Mouse (Mus musculus) limb, embryonic 11.5 days (tissue): ENCODE measurements at regions not wholly inside any gene's neighbourhood (a gene's known extent, or its start where the extent isn't known, plus 50 kb on each side); places are given as distances from the start of the nearest gene placed in this dataset.

Source experiments
- ATAC-seq: fragments of 200-750 bp; cut with Nextera tagmentation; 2 replicates; pipeline ENCODE4 v1.8.0; 2017; ENCODE audit warnings: low read depth; ENCODE audit not compliant: insufficient number of reproducible peaks, low FRiP score, low TSS enrichment
- DNase-seq: peaks from one replicate; pipeline ENCODE4 v3.0.0-alpha.2; 2015; ENCODE audit warnings: low spot score
- H3K27ac ChIP-seq: fragments of 300-500 bp; sonication (generic); replicated peaks from 2 replicates; pipeline ENCODE4 v1.5.1; 2014; ENCODE audit warnings: low read depth, mild to moderate bottlenecking, low read length
- H3K27me3 ChIP-seq: fragments of 300-500 bp; sonication (generic); 2 replicates; pipeline ENCODE4 v1.6.1; 2014; ENCODE audit warnings: mild to moderate bottlenecking, low read length, mixed read lengths; ENCODE audit not compliant: control insufficient read depth, insufficient read depth
- H3K36me3 ChIP-seq: fragments of 300-500 bp; sonication (generic); 2 replicates; pipeline ENCODE4 v1.6.1; 2014; ENCODE audit warnings: mild to moderate bottlenecking, low read length, moderate library complexity, mixed read lengths; ENCODE audit not compliant: control insufficient read depth, insufficient read depth
- H3K4me1 ChIP-seq: fragments of 300-500 bp; sonication (generic); 2 replicates; pipeline ENCODE4 v1.6.1; 2014; ENCODE audit warnings: low read length, mixed read lengths; ENCODE audit not compliant: control insufficient read depth, insufficient read depth
- H3K4me2 ChIP-seq: fragments of 300-500 bp; sonication (generic); 2 replicates; pipeline ENCODE4 v1.6.1; 2014; ENCODE audit warnings: low read depth, mild to moderate bottlenecking, moderate library complexity; ENCODE audit not compliant: severe bottlenecking
- H3K4me3 ChIP-seq: fragments of 300-500 bp; sonication (generic); 2 replicates; pipeline ENCODE4 v1.5.1; 2014; ENCODE audit warnings: low read depth, low read length
- H3K9ac ChIP-seq: fragments of 300-500 bp; sonication (generic); 2 replicates; pipeline ENCODE4 v1.6.1; 2014; ENCODE audit warnings: mild to moderate bottlenecking, low read length
- H3K9me3 ChIP-seq: fragments of 300-500 bp; sonication (generic); 2 replicates; pipeline ENCODE4 v1.6.1; 2016; ENCODE audit warnings: low read length; ENCODE audit not compliant: control insufficient read depth
- WGBS: fragments of 180-500 bp; shearing (Covaris S2); extraction: QIAGEN DNeasy Blood & Tissue Kit; methylation state at CpG from one replicate; pipeline ENCODE4 v1.1.7; 2014; 5-methylcytosine and 5-hydroxymethylcytosine counted together

- no peak for ATAC-seq
- no peaks in the 10 kb centered on the region for H3K9me3 ChIP-seq
- no peak overlapping the region for H3K27ac ChIP-seq
- no peak overlapping the region for H3K4me2 ChIP-seq
- DNase-seq, result no peak
- 50% methylated on average over 2 of the region's 2 CpGs for WGBS
- no peak overlapping the region for H3K9ac ChIP-seq
- H3K36me3 ChIP-seq, result no peaks in the 10 kb centered on the region
- no peak overlapping the region for H3K4me3 ChIP-seq
- H3K27me3 ChIP-seq, result no peaks in the 10 kb centered on the region
- no peaks in the 10 kb centered on the region for H3K4me1 ChIP-seq
Observed at GRCm38 (mm10) chr16:87083505-87083904, 270.5 kb upstream of the N6amt1 start.

DNA sequence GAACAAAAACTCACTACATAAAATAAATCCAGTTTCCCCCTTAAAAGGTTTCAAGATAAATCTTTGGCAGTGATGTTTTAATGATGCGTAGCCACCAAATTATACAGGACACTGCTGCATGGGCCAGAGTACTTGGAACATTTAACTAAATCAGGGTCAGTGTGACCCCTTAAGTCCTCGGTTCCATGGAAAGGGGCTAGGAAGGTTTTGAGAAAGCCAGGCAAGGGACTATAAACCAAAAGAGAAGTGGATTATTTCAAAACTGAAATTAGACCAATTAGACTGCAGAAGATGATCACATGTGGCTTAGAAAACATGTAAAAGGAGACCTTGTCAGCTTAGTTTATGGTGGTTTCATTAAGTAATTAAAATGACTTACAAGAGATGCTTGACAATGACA, 276.6 kb upstream of the N6amt1 start:
- ATAC-seq (no peak), DNase-seq (no peak)
- 80% methylated on average over 2 of the region's 2 CpGs for WGBS
- H3K36me3 ChIP-seq, result no peaks in the 10 kb centered on the region
- H3K27ac ChIP-seq, result no peak overlapping the region
- H3K4me3 ChIP-seq, result no peak overlapping the region
- no peak overlapping the region for H3K4me2 ChIP-seq
- no peak overlapping the region for H3K9ac ChIP-seq
- H3K27me3 ChIP-seq, result no peaks in the 10 kb centered on the region
- H3K9me3 ChIP-seq, result no peaks in the 10 kb centered on the region
- H3K4me1 ChIP-seq, result no peaks in the 10 kb centered on the region

DNA sequence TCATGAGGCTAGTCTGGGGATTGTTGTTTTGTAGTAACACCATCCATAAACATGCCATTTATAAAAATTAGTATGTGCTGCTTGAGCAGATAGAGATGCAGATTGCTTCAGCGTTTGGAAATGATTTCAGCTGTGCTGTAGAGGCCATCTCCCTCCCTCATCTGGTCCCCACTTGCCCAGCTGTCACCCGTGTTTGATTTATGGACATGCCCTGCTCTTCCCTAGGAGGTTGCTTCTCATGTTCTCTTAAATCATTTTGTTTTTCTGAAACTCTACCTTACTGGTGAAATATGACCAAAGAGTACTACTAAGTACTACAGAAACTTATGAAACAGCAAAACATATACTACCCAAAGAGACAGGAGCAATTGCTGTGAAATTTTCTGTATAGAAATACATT, 284.7 kb upstream of the N6amt1 start:
- Histone ChIP-seq H3K4me1 (no peaks in the 10 kb centered on the region), H3K4me3 (no peak overlapping the region), H3K27me3 (no peaks in the 10 kb centered on the region), H3K36me3 (no peaks in the 10 kb centered on the region), H3K9ac (no peak overlapping the region), H3K27ac (no peak overlapping the region), H3K9me3 (no peaks in the 10 kb centered on the region), H3K4me2 (no peak overlapping the region)
- DNase-seq (peak; percentile 38), ATAC-seq (no peak)
- WGBS, result 40% methylated on average over 2 of the region's 2 CpGs

DNA sequence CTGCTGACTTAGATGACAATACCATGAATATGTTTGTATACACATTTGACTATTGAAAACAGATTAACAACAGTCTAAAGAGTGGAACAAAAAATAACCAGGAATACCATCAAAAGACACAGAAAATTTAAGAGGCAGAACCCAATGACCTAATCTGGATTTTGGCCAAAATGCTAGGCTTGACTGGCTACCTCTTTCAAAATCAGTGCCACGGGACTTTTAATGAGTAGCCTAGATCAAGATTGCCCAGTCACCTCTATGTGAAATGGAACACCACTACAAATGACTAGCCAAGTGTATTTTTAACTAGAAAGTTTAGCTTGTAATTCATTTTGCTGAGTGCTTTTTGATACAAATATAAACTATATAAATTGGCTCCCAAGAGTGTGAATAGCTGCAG, 286.0 kb upstream of the N6amt1 start:
- no peak for ATAC-seq
- no peak overlapping the region for H3K4me2 ChIP-seq
- no peaks in the 10 kb centered on the region for H3K27me3 ChIP-seq
- H3K4me1 ChIP-seq, result no peaks in the 10 kb centered on the region
- H3K9me3 ChIP-seq, result no peaks in the 10 kb centered on the region
- H3K36me3 ChIP-seq, result no peaks in the 10 kb centered on the region
- no peak overlapping the region for H3K4me3 ChIP-seq
- 85% methylated on average over 1 of the region's 1 CpGs for WGBS
- no peak for DNase-seq
- no peak overlapping the region for H3K27ac ChIP-seq
- H3K9ac ChIP-seq, result no peak overlapping the region

GRCm38 (mm10) chr16:87067523-87067922, 286.5 kb upstream of the N6amt1 start:
- 91% methylated on average over 5 of the region's 5 CpGs for WGBS
- Histone ChIP-seq H3K36me3 (no peaks in the 10 kb centered on the region), H3K9ac (no peak overlapping the region), H3K9me3 (no peaks in the 10 kb centered on the region), H3K27me3 (no peaks in the 10 kb centered on the region), H3K4me3 (no peak overlapping the region), H3K4me1 (no peaks in the 10 kb centered on the region), H3K4me2 (no peak overlapping the region), H3K27ac (no peak overlapping the region)
- no peak for DNase-seq
- no peak for ATAC-seq

DNA sequence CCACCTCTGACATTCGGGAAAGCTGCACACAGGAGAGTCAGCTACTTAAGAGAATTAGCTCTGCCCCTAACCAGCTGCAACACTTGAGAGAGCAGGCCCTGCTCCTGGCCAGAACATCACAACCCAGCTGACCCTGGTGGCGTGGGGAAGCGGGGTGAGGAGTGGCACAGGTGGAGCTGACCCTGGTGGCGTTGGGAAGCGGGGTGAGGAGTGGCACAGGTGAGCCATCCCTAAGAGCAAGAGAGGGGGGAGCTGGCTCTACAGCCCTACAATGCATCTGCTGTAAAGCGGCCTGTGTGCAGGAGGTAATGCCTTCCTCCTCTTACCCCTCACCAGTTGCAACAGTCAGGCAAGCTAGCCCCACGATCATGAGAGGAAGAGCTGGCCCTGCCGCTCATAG, 293.5 kb upstream of the N6amt1 start:
- Histone ChIP-seq H3K4me2 (no peak overlapping the region), H3K27ac (no peak overlapping the region), H3K4me1 (no peaks in the 10 kb centered on the region), H3K9ac (no peak overlapping the region), H3K4me3 (no peak overlapping the region), H3K27me3 (no peaks in the 10 kb centered on the region), H3K36me3 (no peaks in the 10 kb centered on the region), H3K9me3 (no peaks in the 10 kb centered on the region)
- WGBS, result 91% methylated on average over 8 of the region's 8 CpGs
- DNase-seq (no peak), ATAC-seq (no peak)

DNA sequence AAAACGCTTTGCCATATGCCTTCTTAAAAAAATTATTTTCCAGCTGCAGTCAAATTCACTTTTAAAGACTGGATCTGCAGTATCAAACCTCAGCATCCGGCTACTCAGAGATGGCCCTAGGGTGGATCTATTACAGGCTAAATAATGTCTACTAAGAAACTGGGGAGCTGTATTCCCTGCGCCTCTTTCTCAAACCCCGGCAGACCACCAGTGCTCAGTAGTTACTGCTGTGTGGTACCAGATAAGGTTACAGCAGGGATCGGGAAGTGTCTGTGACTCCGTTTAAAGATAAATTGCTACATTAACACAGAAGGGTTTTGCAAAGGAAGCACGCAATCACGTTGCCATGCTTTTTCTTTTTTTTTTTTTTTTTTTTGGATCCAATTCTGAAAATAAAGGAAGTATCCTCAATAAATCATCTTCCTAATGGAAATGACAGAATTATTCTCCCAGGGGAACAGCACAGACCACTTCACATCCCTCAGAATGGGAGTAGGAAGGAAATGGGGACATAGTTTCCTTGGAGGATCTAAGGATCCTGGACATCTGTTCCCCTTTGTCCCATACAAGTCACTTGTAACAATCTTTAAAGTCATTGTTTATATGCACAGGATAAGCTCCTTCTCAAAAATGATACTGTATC, 304.1 kb upstream of the N6amt1 start:
- no peak overlapping the region for H3K27ac ChIP-seq
- H3K27me3 ChIP-seq, result no peaks in the 10 kb centered on the region
- no peak overlapping the region for H3K9ac ChIP-seq
- H3K36me3 ChIP-seq, result no peaks in the 10 kb centered on the region
- ATAC-seq (no peak), DNase-seq (no peak)
- no peaks in the 10 kb centered on the region for H3K4me1 ChIP-seq
- no peaks in the 10 kb centered on the region for H3K9me3 ChIP-seq
- WGBS, result 76% methylated on average over 8 of the region's 8 CpGs
- H3K4me2 ChIP-seq, result no peak overlapping the region
- no peak overlapping the region for H3K4me3 ChIP-seq

GRCm38 (mm10) chr16:87044773-87045561, 309.0 kb upstream of the N6amt1 start:
- Histone ChIP-seq H3K27me3 (no peaks in the 10 kb centered on the region), H3K4me3 (no peak overlapping the region), H3K27ac (no peak overlapping the region), H3K4me1 (no peaks in the 10 kb centered on the region), H3K36me3 (no peaks in the 10 kb centered on the region), H3K4me2 (no peak overlapping the region), H3K9ac (no peak overlapping the region), H3K9me3 (no peaks in the 10 kb centered on the region)
- ATAC-seq (no peak), DNase-seq (no peak)
- 83% methylated on average over 5 of the region's 5 CpGs for WGBS

GRCm38 (mm10) chr16:87043689-87044088, 310.3 kb upstream of the N6amt1 start:
- H3K4me1 ChIP-seq, result no peaks in the 10 kb centered on the region
- no peak overlapping the region for H3K4me2 ChIP-seq
- no peak overlapping the region for H3K27ac ChIP-seq
- no peak overlapping the region for H3K9ac ChIP-seq
- H3K36me3 ChIP-seq, result no peaks in the 10 kb centered on the region
- no peak overlapping the region for H3K4me3 ChIP-seq
- DNase-seq (no peak), ATAC-seq (no peak)
- no peaks in the 10 kb centered on the region for H3K27me3 ChIP-seq
- H3K9me3 ChIP-seq, result no peaks in the 10 kb centered on the region
